Comparison of ENCODE assay signal across 18 mouse cellular contexts in the genomic region with DNA sequence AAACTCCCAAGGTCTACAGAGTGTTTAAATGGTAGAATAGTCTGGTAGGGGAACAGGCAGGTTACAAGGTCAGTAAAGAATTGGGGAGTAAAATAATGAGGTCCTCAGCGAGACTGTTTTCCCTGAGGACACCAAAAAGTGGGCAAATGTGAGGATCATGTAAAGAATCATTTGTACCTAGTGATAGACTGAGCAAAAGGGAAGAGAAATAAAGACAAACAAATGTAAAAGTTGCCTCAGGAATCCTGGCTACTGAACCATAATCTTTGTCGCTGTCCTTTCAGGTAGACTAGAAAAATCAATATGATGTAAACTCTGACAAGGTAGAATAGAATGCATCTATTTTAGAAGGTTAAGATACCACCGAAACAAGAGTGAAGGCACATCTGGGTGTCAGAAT. TPM values are rescaled to one million over a fixed set of nuclear protein-coding genes. Genes with fewer than 3 reads are reported as not detected.
"Had no signal": no experiment of that assay in that cellular context is flagged by ENCODE, and none has a peak within 500 bp of the region (broad histone marks: within the 10 kb centered on the region; RNA-seq: fewer than 3 reads in every experiment).

No protein-coding gene starts in this region.

- DNase-seq: cerebellum, adult 9-10 months; cerebellum, adult 9-11 months; cerebellum, postnatal 10 days; cerebellum, postnatal 14 days; cerebellum, postnatal 25 days; cerebellum, postnatal 36 days; embryo, embryonic 11 days; forebrain, postnatal 0 days; gastrocnemius, adult 2 months; gastrocnemius, postnatal 10 days; gastrocnemius, postnatal 14 days; gastrocnemius, postnatal 25 days; gastrocnemius, postnatal 36 days; heart, adult 11 months; heart, adult 18-20 months; heart, adult 2 months had no signal

RNA-seq across cellular contexts. Expression of a gene that starts 36.0 kb away (rescaled TPM):
- total RNA-seq: common myeloid progenitor, adult 5-6 weeks; granulocyte monocyte progenitor cell, adult 5-6 weeks had no signal
